Mouse (Mus musculus): ENCODE data around the gene Prdx3. TPM values are rescaled to one million over a fixed set of nuclear protein-coding genes. Genes with fewer than 3 reads are reported as not detected.

Prdx3 gene
- polyA plus RNA-seq, 1 experiment from 2014 or later = 105 TPM

DNA sequence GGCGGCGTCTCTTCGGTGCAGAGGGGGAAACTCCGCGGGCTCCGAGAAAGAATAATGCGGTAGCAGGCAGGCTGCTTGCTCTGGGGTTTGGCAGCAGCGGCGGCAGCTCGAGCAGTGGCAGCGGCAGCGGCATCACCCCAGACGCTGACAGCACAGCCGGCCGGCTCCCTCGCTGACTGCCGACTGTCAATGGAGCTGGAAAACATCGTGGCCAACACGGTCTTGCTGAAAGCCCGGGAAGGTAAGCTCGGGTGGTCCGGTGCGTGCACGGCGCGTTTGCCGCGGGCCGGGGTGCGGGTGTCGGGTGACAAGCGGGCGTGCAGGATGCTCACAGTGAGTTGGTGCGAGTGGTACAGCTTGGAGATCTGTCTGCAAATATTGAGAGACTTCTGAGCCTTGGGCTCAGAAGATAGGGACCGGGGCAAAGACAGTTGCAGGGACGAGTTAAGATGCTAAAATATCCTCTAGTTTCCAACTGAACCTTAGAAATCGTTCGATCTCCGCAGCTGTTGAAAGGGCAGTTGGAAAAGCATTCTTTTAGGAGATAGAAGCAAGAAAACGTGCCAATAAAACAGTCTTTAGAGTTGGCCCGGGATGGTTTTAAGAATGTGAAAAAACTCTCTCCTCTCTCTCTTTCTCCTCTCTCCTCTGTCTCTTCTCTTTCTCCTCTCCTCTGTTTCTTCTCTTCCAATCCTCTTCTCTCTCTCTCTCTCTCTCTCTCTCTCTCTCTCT is 16.2 kb upstream of the Prdx3 start:
- no peaks in the 10 kb centered on the region for H3K27me3 ChIP-seq (replicated peaks; ENCODE audit: insufficient read depth, low read length)
- DNase-seq (ENCODE audit: low spot score) (no peak), ATAC-seq (peak; percentile 13)
- no peak for TF ChIP-seq CTCF (IDR thresholded peaks at IDR 0.05)
- no peak for TF ChIP-seq EP300 (IDR thresholded peaks at IDR 0.05)
- peak overlapping the region; percentile 83 for H3K4me2 ChIP-seq (replicated peaks; ENCODE audit: low read depth, low read length)
- H3K4me3 ChIP-seq (ENCODE audit: low read depth, low read length) = peak overlapping the region; percentile 66
- H3K9me3 ChIP-seq (ENCODE audit: low read length) = no peaks in the 10 kb centered on the region
- H3K36me3 ChIP-seq (ENCODE audit: insufficient read depth, low read length) = no peaks in the 10 kb centered on the region
- H3K4me1 ChIP-seq (ENCODE audit: insufficient read depth, low read depth, low read length) = peaks cover 5% of the 10 kb centered on the region; the same call in 1 of the 2 replicates
- H3K27ac ChIP-seq (ENCODE audit: low read length) = peak overlapping the region; percentile 95
- peak overlapping the region; percentile 41; the same call in 1 of the 2 replicates for H3K9ac ChIP-seq (replicated peaks; ENCODE audit: low read depth)
- WGBS = under 1% methylated on average over 41 of the region's 41 CpGs

DNA sequence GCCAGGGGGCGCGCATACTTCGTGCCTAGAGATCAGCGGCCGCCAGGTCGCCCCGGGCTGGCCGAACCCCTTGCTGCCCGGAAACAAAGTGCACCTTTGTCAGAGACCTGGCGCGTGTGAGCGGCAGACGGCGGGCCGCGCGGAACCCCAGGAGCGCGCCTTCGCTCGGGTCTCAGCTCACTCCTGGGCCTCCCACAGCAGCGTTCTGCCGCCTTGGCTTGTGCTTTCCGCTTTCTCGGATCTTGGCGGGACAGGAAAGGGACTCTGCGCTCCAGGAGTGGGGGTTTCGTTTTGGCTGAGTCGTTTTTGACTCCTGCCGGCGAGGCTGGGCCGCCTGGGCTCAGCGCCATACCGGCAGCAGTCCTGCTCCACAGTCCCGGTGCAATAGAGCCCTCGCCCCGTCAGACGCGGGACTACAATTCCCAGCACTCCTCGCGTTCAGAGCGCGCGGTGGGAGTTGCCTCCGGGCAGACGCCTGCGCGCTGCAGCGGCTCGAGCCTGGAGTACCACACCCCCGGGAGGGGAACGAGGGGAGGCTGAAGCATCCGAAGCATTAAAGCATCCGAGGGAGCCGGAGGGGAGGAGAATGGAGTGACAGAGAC is 15.5 kb upstream of the Prdx3 start, which contains the start of gene Grk5:
TSS of gene Grk5 (plus strand) at position 36 of the 602 bp plus-strand sequence.
- TF ChIP-seq EP300 (IDR thresholded peaks at IDR 0.05) = no peak
- peak; percentile 90 for TF ChIP-seq CTCF (IDR thresholded peaks at IDR 0.05)
- peak; percentile 97 for ATAC-seq
- peak within 1 kb of the TSS; percentile 77 for H3K9ac ChIP-seq (replicated peaks; ENCODE audit: low read depth)
- peaks cover under 1% of the 10 kb centered on the region; the same call in 1 of the 2 replicates for H3K4me1 ChIP-seq (ENCODE audit: insufficient read depth, low read depth, low read length)
- H3K36me3 ChIP-seq (ENCODE audit: insufficient read depth, low read length) = no peaks in the 10 kb centered on the region
- H3K4me3 ChIP-seq (ENCODE audit: low read depth, low read length) = peak within 1 kb of the TSS; percentile 66
- peak within 1 kb of the TSS; percentile 83 for H3K4me2 ChIP-seq (replicated peaks; ENCODE audit: low read depth, low read length)
- peak within 1 kb of the TSS; percentile 95 for H3K27ac ChIP-seq (ENCODE audit: low read length)
- H3K9me3 ChIP-seq (ENCODE audit: low read length) = no peaks in the 10 kb centered on the region
- H3K27me3 ChIP-seq (replicated peaks; ENCODE audit: insufficient read depth, low read length) = no peaks in the 10 kb centered on the region
- WGBS = 1% methylated on average over 52 of the region's 55 CpGs
- DNase-seq (ENCODE audit: low spot score) = peak; percentile 98

DNA sequence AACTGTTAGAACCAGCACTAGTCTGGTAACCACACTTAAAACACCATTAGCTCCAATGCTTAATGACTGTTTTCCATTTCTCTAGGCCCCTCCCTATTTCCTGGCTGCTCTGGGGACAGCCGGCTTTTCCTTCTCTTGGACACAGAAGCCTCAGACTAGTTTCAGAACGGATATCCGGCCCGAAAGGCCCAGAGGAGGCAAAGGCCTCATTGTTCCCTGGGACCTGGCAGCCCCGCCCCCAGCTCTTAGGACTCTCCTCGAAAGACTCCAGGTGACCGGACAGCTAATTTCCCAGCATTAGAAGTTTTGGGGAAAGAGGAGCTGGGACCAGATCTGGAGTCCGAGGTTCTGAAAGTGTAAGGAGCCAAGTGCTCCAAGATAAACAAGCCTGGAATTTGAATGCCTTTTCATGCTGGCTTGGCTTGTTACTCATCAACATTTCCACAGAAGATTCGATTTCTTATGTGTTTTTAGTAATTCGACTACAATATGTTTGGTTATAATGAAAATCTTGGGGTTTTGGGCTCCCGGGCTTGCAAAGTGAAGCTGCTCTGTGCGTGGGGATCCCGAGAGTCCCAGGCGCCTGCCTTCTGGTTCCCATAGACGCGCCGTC is 14.9 kb upstream of the Prdx3 start:
- H3K9ac ChIP-seq (replicated peaks; ENCODE audit: low read depth) = peak overlapping the region; percentile 77
- TF ChIP-seq EP300 (IDR thresholded peaks at IDR 0.05) (peak; percentile 73), CTCF (IDR thresholded peaks at IDR 0.05) (no peak)
- H3K4me3 ChIP-seq (ENCODE audit: low read depth, low read length) = peak overlapping the region; percentile 66
- peak overlapping the region; percentile 95 for H3K27ac ChIP-seq (ENCODE audit: low read length)
- no peaks in the 10 kb centered on the region for H3K9me3 ChIP-seq (ENCODE audit: low read length)
- peak overlapping the region; percentile 83 for H3K4me2 ChIP-seq (replicated peaks; ENCODE audit: low read depth, low read length)
- H3K36me3 ChIP-seq (ENCODE audit: insufficient read depth, low read length) = no peaks in the 10 kb centered on the region
- ATAC-seq = peak; percentile 64
- 2% methylated on average over 17 of the region's 17 CpGs for WGBS
- DNase-seq (ENCODE audit: low spot score) = peak; percentile 91
- no peaks in the 10 kb centered on the region; the same call in 1 of the 2 replicates for H3K4me1 ChIP-seq (ENCODE audit: insufficient read depth, low read depth, low read length)
- H3K27me3 ChIP-seq (replicated peaks; ENCODE audit: insufficient read depth, low read length) = no peaks in the 10 kb centered on the region

DNA sequence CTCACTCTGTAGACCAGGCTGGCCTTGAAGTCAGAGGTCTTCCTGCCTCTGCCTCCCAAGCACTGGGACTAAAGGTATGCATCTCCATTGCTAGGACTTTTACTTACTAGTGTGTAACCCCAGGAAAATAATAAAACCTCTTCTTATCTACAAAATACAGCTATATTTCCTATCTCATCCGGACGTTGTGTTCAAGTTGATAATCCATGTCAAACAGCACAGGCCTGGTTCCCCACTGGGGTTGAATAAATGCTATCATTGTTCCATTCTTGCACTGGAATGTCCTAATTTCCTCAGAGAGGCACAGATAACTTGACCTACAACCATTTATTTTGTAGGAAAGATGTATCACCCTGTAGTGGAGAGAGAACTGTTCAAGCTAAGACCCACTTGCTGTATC is 13.3 kb upstream of the Prdx3 start:
- no peaks in the 10 kb centered on the region for H3K36me3 ChIP-seq (ENCODE audit: insufficient read depth, low read length)
- no peaks in the 10 kb centered on the region for H3K9me3 ChIP-seq (ENCODE audit: low read length)
- DNase-seq (ENCODE audit: low spot score) (no peak), ATAC-seq (no peak)
- no peak overlapping the region for H3K27ac ChIP-seq (ENCODE audit: low read length)
- H3K27me3 ChIP-seq (replicated peaks; ENCODE audit: insufficient read depth, low read length) = no peaks in the 10 kb centered on the region
- H3K4me1 ChIP-seq (ENCODE audit: insufficient read depth, low read depth, low read length) = no peaks in the 10 kb centered on the region; the same call in 1 of the 2 replicates
- no peak for TF ChIP-seq EP300 (IDR thresholded peaks at IDR 0.05)
- H3K4me3 ChIP-seq (ENCODE audit: low read depth, low read length) = no peak overlapping the region
- WGBS = 65% methylated on average over 2 of the region's 2 CpGs
- H3K4me2 ChIP-seq (replicated peaks; ENCODE audit: low read depth, low read length) = no peak overlapping the region
- H3K9ac ChIP-seq (replicated peaks; ENCODE audit: low read depth) = no peak overlapping the region

DNA sequence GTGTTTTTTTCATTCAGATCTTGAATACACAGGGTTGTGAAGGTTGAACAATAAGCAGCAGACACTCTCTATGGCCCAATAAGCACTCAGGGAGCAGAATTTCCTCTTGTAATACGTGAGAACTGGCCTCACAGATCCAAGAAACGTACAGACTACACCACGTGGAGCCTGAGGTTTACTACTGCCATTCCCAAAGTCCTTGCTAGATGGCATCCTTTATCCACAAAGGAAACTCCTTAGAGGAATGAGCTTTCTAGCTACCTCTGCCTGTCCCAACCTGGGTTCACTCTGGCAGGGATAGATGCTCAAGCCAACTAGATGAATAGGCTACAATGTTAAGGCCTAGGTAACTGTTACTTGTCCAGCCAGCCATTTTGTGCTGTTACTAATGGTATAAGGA is 8.8 kb upstream of the Prdx3 start:
- Histone ChIP-seq H3K9ac (replicated peaks; ENCODE audit: low read depth) (no peak overlapping the region), H3K27me3 (replicated peaks; ENCODE audit: insufficient read depth, low read length) (no peaks in the 10 kb centered on the region), H3K4me3 (ENCODE audit: low read depth, low read length) (no peak overlapping the region), H3K36me3 (ENCODE audit: insufficient read depth, low read length) (no peaks in the 10 kb centered on the region), H3K4me2 (replicated peaks; ENCODE audit: low read depth, low read length) (no peak overlapping the region), H3K9me3 (ENCODE audit: low read length) (no peaks in the 10 kb centered on the region), H3K27ac (ENCODE audit: low read length) (no peak overlapping the region), H3K4me1 (ENCODE audit: insufficient read depth, low read depth, low read length) (no peaks in the 10 kb centered on the region)
- ATAC-seq (peak; percentile 84), DNase-seq (ENCODE audit: low spot score) (peak; percentile 77)
- TF ChIP-seq CTCF (IDR thresholded peaks at IDR 0.05) (peak; percentile 81), EP300 (IDR thresholded peaks at IDR 0.05) (no peak)
- WGBS = 3% methylated on average over 3 of the region's 3 CpGs

DNA sequence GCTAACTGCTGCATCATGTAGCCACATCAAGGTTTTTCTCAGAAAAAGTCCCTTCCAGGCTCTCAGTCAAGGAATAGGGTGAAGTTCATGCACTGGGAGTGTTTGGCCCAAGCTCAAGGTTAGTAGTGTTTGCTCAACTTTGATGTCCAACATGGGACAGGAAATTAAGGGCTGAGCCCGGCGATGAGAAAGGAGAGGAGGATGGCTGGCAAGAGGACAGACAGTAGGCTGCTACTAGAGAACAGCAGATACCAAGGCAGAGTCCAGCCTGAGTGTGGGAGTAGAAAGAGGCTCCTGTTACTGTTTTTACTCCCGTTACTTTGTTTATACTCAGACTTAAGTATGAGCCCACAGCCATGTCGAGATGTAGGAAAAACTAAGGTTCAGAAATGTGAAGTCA is 855 bp downstream of the Prdx3 start:
- ATAC-seq = peak; percentile 3; the same call in 1 of the 2 replicates
- Histone ChIP-seq H3K27ac (ENCODE audit: low read length) (peak overlapping the region; percentile 90), H3K4me3 (ENCODE audit: low read depth, low read length) (peak overlapping the region; percentile 59), H3K4me2 (replicated peaks; ENCODE audit: low read depth, low read length) (peak overlapping the region; percentile 67), H3K4me1 (ENCODE audit: insufficient read depth, low read depth, low read length) (peaks cover 4% of the 10 kb centered on the region; the same call in 1 of the 2 replicates), H3K9me3 (ENCODE audit: low read length) (no peaks in the 10 kb centered on the region), H3K36me3 (ENCODE audit: insufficient read depth, low read length) (peaks cover 5% of the 10 kb centered on the region; the same call in 1 of the 2 replicates), H3K27me3 (replicated peaks; ENCODE audit: insufficient read depth, low read length) (no peaks in the 10 kb centered on the region), H3K9ac (replicated peaks; ENCODE audit: low read depth) (no peak overlapping the region)
- TF ChIP-seq EP300 (IDR thresholded peaks at IDR 0.05) (no peak), CTCF (IDR thresholded peaks at IDR 0.05) (no peak)
- DNase-seq (ENCODE audit: low spot score) = peak; percentile 42
- 3% methylated on average over 4 of the region's 4 CpGs for WGBS
